9 mouse cellular contexts compared by ENCODE assay signal in the genomic region with DNA sequence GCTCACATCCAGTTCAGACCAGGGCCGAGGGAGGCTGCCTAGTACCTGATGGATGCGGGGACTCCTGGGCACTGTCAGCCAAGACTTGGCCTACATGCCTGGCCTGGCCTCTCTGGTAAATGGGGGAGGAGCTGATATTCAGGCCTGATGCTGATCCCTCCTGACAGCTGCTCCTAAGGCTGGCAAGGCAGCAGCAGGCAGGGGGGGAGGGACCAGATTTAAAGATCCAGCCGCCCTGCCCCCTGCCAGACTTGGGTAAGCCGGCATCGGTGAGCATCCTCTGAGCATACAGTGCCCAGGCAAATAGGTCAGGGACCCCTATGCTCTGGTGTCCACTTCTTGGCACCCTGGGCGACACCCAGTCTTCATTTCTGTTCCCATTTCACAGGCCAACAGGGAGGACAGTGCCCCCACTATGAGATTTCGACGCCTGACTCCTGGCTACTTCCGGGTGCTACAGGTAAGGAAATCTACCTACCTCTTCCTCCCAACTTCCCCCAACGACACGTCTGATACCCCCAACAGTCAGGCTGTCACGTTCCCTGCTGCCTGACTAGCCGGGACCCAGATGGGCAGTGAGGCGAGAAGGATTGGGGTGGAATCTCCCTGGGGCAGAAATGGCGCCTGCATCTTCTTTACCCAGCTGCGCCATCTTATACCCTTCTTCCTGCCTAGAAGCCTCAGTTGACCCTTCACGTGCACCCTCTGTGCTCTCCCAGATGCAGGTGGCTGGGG. TPM values are rescaled to one million over a fixed set of nuclear protein-coding genes. Genes with fewer than 3 reads are reported as not detected.
A peak's percentile ranks its signal among the peaks of the same experiment; 100 is the strongest.
DNase-seq lines count a peak whose midpoint lies in the region; ATAC-seq lines count a peak whose summit lies in the region.
"Had no signal": no experiment of that assay in that cellular context is flagged by ENCODE, and none has a peak within 500 bp of the region (broad histone marks: within the 10 kb centered on the region; RNA-seq: fewer than 3 reads in every experiment).

E130218I03Rik (plus strand) TSS at position 147 of the 735 bp plus-strand sequence.

- ATAC-seq in embryonic facial prominence, embryonic 14.5 days (ENCODE audit: low read depth): peak; percentile 51; the same call in 1 of the 2 replicates
- ATAC-seq in limb, embryonic 11.5 days (ENCODE audit: insufficient number of reproducible peaks, low FRiP score, low TSS enrichment, low read depth): no peak

- intact Hi-C loops in left cerebral cortex, postnatal 4 days (cut with DNase I): no loop called here
- intact Hi-C loops in left cerebral cortex, postnatal 36 days (cut with DNase I): no loop called here
- intact Hi-C loops in left cerebral cortex, postnatal 25 days (cut with DNase I): loop anchor here (2.0 kb wide), 1 partner anchor 57 kb away; the partner anchor contains the start of gene Cep85

- peak; percentile 78 for DNase-seq in left cerebral cortex, postnatal 4 days
- DNase-seq in left cerebral cortex, postnatal 36 days (ENCODE audit: low spot score in 2 of 2): no peak
- peak; percentile 70 for DNase-seq in embryonic facial prominence, embryonic 14.5 days (ENCODE audit: low spot score)
- DNase-seq in limb, embryonic 11.5 days (ENCODE audit: low spot score): no peak
- DNase-seq in retina, embryonic 14.5 days (ENCODE audit: low spot score): peak; percentile 94
- DNase-seq in spleen, postnatal 10 days (ENCODE audit: low spot score in 2 of 2): no peak
- DNase-seq in left cerebral cortex, adult 9 months (ENCODE audit: low spot score in 2 of 2): no peak
- no peak for DNase-seq in left cerebral cortex, postnatal 25 days (ENCODE audit: low spot score in 2 of 2)
- DNase-seq: heart, adult 18-20 months had no signal

- H3K27me3 ChIP-seq in embryonic facial prominence, embryonic 14.5 days (replicated peaks; ENCODE audit: control insufficient read depth, insufficient read depth, low read length): peaks cover 23% of the 10 kb centered on the region
- H3K27me3 ChIP-seq in limb, embryonic 11.5 days (ENCODE audit: control insufficient read depth, insufficient read depth, low read length): peaks cover 18% of the 10 kb centered on the region

- no peaks in the 10 kb centered on the region for H3K9me3 ChIP-seq in embryonic facial prominence, embryonic 14.5 days (ENCODE audit: control insufficient read depth, low read length)
- H3K9me3 ChIP-seq in limb, embryonic 11.5 days (ENCODE audit: control insufficient read depth, low read length): no peaks in the 10 kb centered on the region

- no peak within 1 kb of the TSS for H3K27ac ChIP-seq in embryonic facial prominence, embryonic 14.5 days (replicated peaks; ENCODE audit: low read depth, low read length)
- no peak within 1 kb of the TSS for H3K27ac ChIP-seq in limb, embryonic 11.5 days (replicated peaks; ENCODE audit: low read depth, low read length)

- peak within 1 kb of the TSS; percentile 94 for H3K4me2 ChIP-seq in embryonic facial prominence, embryonic 14.5 days (ENCODE audit: low read depth, low read length)
- H3K4me2 ChIP-seq in limb, embryonic 11.5 days (ENCODE audit: low read depth, severe bottlenecking): no peak within 1 kb of the TSS; the same call in 1 of the 2 replicates

- peaks cover 20% of the 10 kb centered on the region for H3K4me1 ChIP-seq in embryonic facial prominence, embryonic 14.5 days (ENCODE audit: control insufficient read depth, insufficient read depth, low read length)
- H3K4me1 ChIP-seq in limb, embryonic 11.5 days (ENCODE audit: control insufficient read depth, insufficient read depth, low read length): peaks cover 4% of the 10 kb centered on the region; the same call in 1 of the 2 replicates

- no peaks in the 10 kb centered on the region for H3K36me3 ChIP-seq in embryonic facial prominence, embryonic 14.5 days (ENCODE audit: control insufficient read depth, insufficient read depth, low read length)
- no peaks in the 10 kb centered on the region for H3K36me3 ChIP-seq in limb, embryonic 11.5 days (ENCODE audit: control insufficient read depth, insufficient read depth, low read length)

- no peak within 1 kb of the TSS; the same call in 1 of the 2 replicates for H3K9ac ChIP-seq in embryonic facial prominence, embryonic 14.5 days (ENCODE audit: low read depth, low read length)
- no peak within 1 kb of the TSS; the same call in 1 of the 2 replicates for H3K9ac ChIP-seq in limb, embryonic 11.5 days (ENCODE audit: low read length)

- 84% methylated on average over 17 of the region's 17 CpGs for WGBS in embryonic facial prominence, embryonic 14.5 days
- WGBS in limb, embryonic 11.5 days: 91% methylated on average over 17 of the region's 17 CpGs

- H3K4me3 ChIP-seq in embryonic facial prominence, embryonic 14.5 days (ENCODE audit: low read depth, low read length): peak within 1 kb of the TSS; percentile 84; the same call in 1 of the 2 replicates
- H3K4me3 ChIP-seq in limb, embryonic 11.5 days (ENCODE audit: low read depth, low read length): peak within 1 kb of the TSS; percentile 70; the same call in 1 of the 2 replicates

RNA-seq across cellular contexts. Expression of gene E130218I03Rik, which starts in this region (rescaled TPM):
- total RNA-seq in left cerebral cortex, postnatal 4 days (2021): not detected
- under 1 TPM in 1 of 2 experiments, not detected in 1; 0.47 TPM for total RNA-seq in left cerebral cortex, postnatal 36 days (2021)
- 0.29 and 0.67 TPM in 2 replicates for polyA plus RNA-seq in embryonic facial prominence, embryonic 14.5 days (2014; fragmentation: Nextera tagmentation; extraction: Ambion mirVana)
- 0.35 and 0.43 TPM in 2 replicates for polyA plus RNA-seq in limb, embryonic 11.5 days (2014; fragmentation: Nextera tagmentation; extraction: Ambion mirVana)
- not detected for total RNA-seq in left cerebral cortex, postnatal 25 days (2021)
- total RNA-seq: heart, adult 18-20 months had no signal

Comparison
In these comparisons a context has a peak if more than half of its experiments do, and no peak if none do; other contexts are left out.
1. Peak in DNase-seq in left cerebral cortex, postnatal 4 days; RNA of the gene not detected or under 1 TPM.
2. Peak in DNase-seq, ATAC-seq, H3K4me3 ChIP-seq and H3K4me2 ChIP-seq in embryonic facial prominence, embryonic 14.5 days; RNA of the gene not detected or under 1 TPM.